Mouse (Mus musculus): ENCODE data around the gene Zfp672. TPM values are rescaled to one million over a fixed set of nuclear protein-coding genes. Genes with fewer than 3 reads are reported as not detected.
"Not testable (repeated sequence)": the region's sequence is repeated elsewhere in the genome, so short reads cannot be mapped to it uniquely, and the experiment has no call there.

The Zfp672 gene
- polyA plus RNA-seq, 1 experiment, result 30.6 TPM

- peaks cover 3% of the 10 kb centered on the region; the same call in 1 of the 2 replicates for H3K4me1 ChIP-seq (ENCODE audit: control insufficient read depth, insufficient read depth, low read length)
- WGBS, result 95% methylated on average over 9 of the region's 9 CpGs
- DNase-seq, result no peak
- no peak for TF ChIP-seq POLR2A (IDR thresholded peaks at IDR 0.05; ENCODE audit: borderline replicate concordance, extremely low read depth, low read depth, low read length)
- TF ChIP-seq CTCF (IDR thresholded peaks at IDR 0.05; ENCODE audit: insufficient read depth, low read length), result no peak
- no peak overlapping the region for H3K4me3 ChIP-seq (replicated peaks; ENCODE audit: extremely low read depth, low read depth, low read length)
Measured at GRCm38 (mm10) chr11:58308661-58309060, 21.5 kb downstream of the Zfp672 start.

- peak; percentile 72 for DNase-seq
- 1% methylated on average over 42 of the region's 42 CpGs for WGBS
- Histone ChIP-seq H3K4me1 (ENCODE audit: control insufficient read depth, insufficient read depth, low read length) (peaks cover 3% of the 10 kb centered on the region; the same call in 1 of the 2 replicates), H3K4me3 (replicated peaks; ENCODE audit: extremely low read depth, low read depth, low read length) (peak overlapping the region; percentile 57)
- TF ChIP-seq POLR2A (IDR thresholded peaks at IDR 0.05; ENCODE audit: borderline replicate concordance, extremely low read depth, low read depth, low read length), result 0 out of 2 replicates have a peak, but pooled peaks have one; percentile 6
- no peak for TF ChIP-seq CTCF (IDR thresholded peaks at IDR 0.05; ENCODE audit: insufficient read depth, low read length)
Measured at GRCm38 (mm10) chr11:58307411-58308080, 22.6 kb downstream of the Zfp672 start.

GRCm38 (mm10) chr11:58306860-58307308 lies 23.3 kb downstream of the Zfp672 start, which contains the start of gene Zfp692:
Zfp692 (plus strand) TSS chr11:58307069.
- under 1% methylated on average over 34 of the region's 34 CpGs for WGBS
- DNase-seq, result peak; percentile 87
- Histone ChIP-seq H3K4me3 (replicated peaks; ENCODE audit: extremely low read depth, low read depth, low read length) (peak within 1 kb of the TSS; percentile 57), H3K4me1 (ENCODE audit: control insufficient read depth, insufficient read depth, low read length) (peaks cover 3% of the 10 kb centered on the region; the same call in 1 of the 2 replicates)
- no peak for TF ChIP-seq CTCF (IDR thresholded peaks at IDR 0.05; ENCODE audit: insufficient read depth, low read length)
- no peak for TF ChIP-seq POLR2A (IDR thresholded peaks at IDR 0.05; ENCODE audit: borderline replicate concordance, extremely low read depth, low read depth, low read length)

GRCm38 (mm10) chr11:58305299-58305698 lies 24.8 kb downstream of the Zfp672 start:
- DNase-seq; H3K4me1 ChIP-seq (ENCODE audit: control insufficient read depth, insufficient read depth, low read length); H3K4me3 ChIP-seq (replicated peaks; ENCODE audit: extremely low read depth, low read depth, low read length): not testable (repeated sequence)
- 95% methylated on average over 8 of the region's 8 CpGs for WGBS

- DNase-seq, result no peak
- WGBS, result 33% methylated on average over 7 of the region's 7 CpGs
- Histone ChIP-seq H3K4me1 (ENCODE audit: control insufficient read depth, insufficient read depth, low read length) (peaks cover 8% of the 10 kb centered on the region), H3K4me3 (replicated peaks; ENCODE audit: extremely low read depth, low read depth, low read length) (no peak overlapping the region)
- TF ChIP-seq POLR2A (IDR thresholded peaks at IDR 0.05; ENCODE audit: borderline replicate concordance, extremely low read depth, low read depth, low read length) (no peak), CTCF (IDR thresholded peaks at IDR 0.05; ENCODE audit: insufficient read depth, low read length) (no peak)
Measured at GRCm38 (mm10) chr11:58303594-58303993, 26.5 kb downstream of the Zfp672 start.

GRCm38 (mm10) chr11:58302774-58303445 lies 27.2 kb downstream of the Zfp672 start:
- TF ChIP-seq POLR2A (IDR thresholded peaks at IDR 0.05; ENCODE audit: borderline replicate concordance, extremely low read depth, low read depth, low read length), result no peak
- no peak for TF ChIP-seq CTCF (IDR thresholded peaks at IDR 0.05; ENCODE audit: insufficient read depth, low read length)
- DNase-seq, result no peak
- Histone ChIP-seq H3K4me1 (ENCODE audit: control insufficient read depth, insufficient read depth, low read length) (peaks cover 8% of the 10 kb centered on the region), H3K4me3 (replicated peaks; ENCODE audit: extremely low read depth, low read depth, low read length) (peak overlapping the region; percentile 75)
- WGBS, result 2% methylated on average over 26 of the region's 26 CpGs

GRCm38 (mm10) chr11:58301837-58302754 lies 28.0 kb downstream of the Zfp672 start:
- under 1% methylated on average over 36 of the region's 36 CpGs for WGBS
- TF ChIP-seq POLR2A (IDR thresholded peaks at IDR 0.05; ENCODE audit: borderline replicate concordance, extremely low read depth, low read depth, low read length) (peak; percentile 46; the same call in 1 of the 2 replicates), CTCF (IDR thresholded peaks at IDR 0.05; ENCODE audit: insufficient read depth, low read length) (peak; percentile 69)
- H3K4me1 ChIP-seq (ENCODE audit: control insufficient read depth, insufficient read depth, low read length), result peaks cover 5% of the 10 kb centered on the region
- H3K4me3 ChIP-seq (replicated peaks; ENCODE audit: extremely low read depth, low read depth, low read length), result peak overlapping the region; percentile 75
- peak; percentile 99 for DNase-seq

- Histone ChIP-seq H3K4me3 (replicated peaks; ENCODE audit: extremely low read depth, low read depth, low read length) (peak overlapping the region; percentile 62), H3K4me1 (ENCODE audit: control insufficient read depth, insufficient read depth, low read length) (peaks cover 5% of the 10 kb centered on the region)
- WGBS, result 14% methylated on average over 13 of the region's 13 CpGs
- TF ChIP-seq CTCF (IDR thresholded peaks at IDR 0.05; ENCODE audit: insufficient read depth, low read length) (peak; percentile 69), POLR2A (IDR thresholded peaks at IDR 0.05; ENCODE audit: borderline replicate concordance, extremely low read depth, low read depth, low read length) (no peak)
- DNase-seq, result peak; percentile 75
Measured at GRCm38 (mm10) chr11:58301057-58301456, 29.1 kb downstream of the Zfp672 start.

- TF ChIP-seq POLR2A (IDR thresholded peaks at IDR 0.05; ENCODE audit: borderline replicate concordance, extremely low read depth, low read depth, low read length) (no peak), CTCF (IDR thresholded peaks at IDR 0.05; ENCODE audit: insufficient read depth, low read length) (no peak)
- no peak overlapping the region for H3K4me3 ChIP-seq (replicated peaks; ENCODE audit: extremely low read depth, low read depth, low read length)
- 83% methylated on average over 6 of the region's 6 CpGs for whole genome bisulfite sequencing
Measured at GRCm38 (mm10) chr11:58297396-58297795, 32.7 kb downstream of the Zfp672 start.

More at GRCm38 (mm10) chr11:58297396-58297795, 32.7 kb downstream of the Zfp672 start:
- DNase-seq, result no peak
- peaks cover 5% of the 10 kb centered on the region for H3K4me1 ChIP-seq (ENCODE audit: control insufficient read depth, insufficient read depth, low read length)
